Mouse (Mus musculus) liver, embryonic 14.5 days (tissue): ENCODE data around the gene Rgl2.

Experiments
- CTCF ChIP-seq: IDR thresholded peaks from 2 replicates; pipeline ENCODE4 v1.5.1; 2016; ENCODE audit warnings: antibody characterized with exemption, low read depth, control low read depth
- EP300 ChIP-seq: IDR thresholded peaks from 2 replicates; pipeline ENCODE4 v1.6.1; 2016; ENCODE audit warnings: antibody characterized with exemption, low read depth

- TF ChIP-seq CTCF, result no peak
- no peak for TF ChIP-seq EP300
Observed at GRCm38 (mm10) chr17:33958451-33958850, 29.1 kb downstream of the Rgl2 start.
